Mouse (Mus musculus): Measurements from ENCODE around the gene 4930507D05Rik. TPM values are rescaled to one million over a fixed set of nuclear protein-coding genes. Genes with fewer than 3 reads are reported as not detected.
A peak's percentile ranks its signal among the peaks of the same experiment; 100 is the strongest.

The 4930507D05Rik gene
- 0.14 and 0.16 TPM in 2 replicates for polyA plus RNA-seq (2012; rRNA removed)

DNA sequence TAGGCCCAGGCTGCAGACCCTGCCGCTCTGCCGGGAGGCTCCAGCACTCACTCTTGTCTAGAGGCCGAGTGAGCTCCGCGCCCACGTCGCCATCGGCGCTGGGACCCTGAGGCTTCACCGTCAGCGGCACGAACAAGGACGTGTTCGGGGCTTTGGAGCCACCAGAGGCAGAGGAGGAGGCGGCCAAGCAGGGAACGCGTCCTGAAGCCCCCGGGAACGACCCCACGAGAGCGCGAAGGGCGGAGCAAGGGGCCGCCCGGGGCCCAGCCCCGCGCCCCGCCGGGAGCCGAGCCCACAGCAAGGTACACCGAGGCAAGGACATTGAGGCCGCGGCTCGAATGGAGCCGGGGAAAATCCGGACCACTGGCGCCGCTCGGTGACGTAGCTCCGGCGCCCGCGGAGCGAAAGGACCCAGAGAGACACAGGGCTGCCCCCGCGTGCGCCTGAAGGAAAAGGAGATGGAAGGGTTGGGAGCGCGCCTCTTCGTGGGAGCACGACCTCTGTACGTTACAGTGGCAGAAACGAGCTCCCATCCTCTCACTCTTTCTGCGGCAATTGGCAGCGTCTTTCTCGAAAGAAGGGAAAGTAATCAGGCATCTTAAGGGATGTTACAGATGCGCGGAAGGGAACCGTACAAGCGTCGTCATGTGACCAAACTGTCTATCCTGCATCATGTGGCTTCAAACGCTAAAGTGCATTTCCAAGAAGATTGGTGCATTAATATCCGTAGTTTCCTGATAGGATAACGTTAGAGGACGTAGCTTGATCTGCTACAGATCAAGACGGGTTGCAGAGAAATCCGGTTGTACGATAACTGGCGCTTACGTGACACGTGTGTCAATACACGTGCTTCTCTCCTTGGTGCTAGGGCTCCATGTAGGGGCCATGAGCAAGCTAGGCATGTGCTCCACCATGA lies at the start of gene 4930507D05Rik, which contains the start of gene Supv3l1:
TSS of gene 4930507D05Rik (plus strand) at position 126 of the 916 bp plus-strand sequence.
TSS of gene Supv3l1 (minus strand) at position 375 of the 916 bp plus-strand sequence.
- Histone ChIP-seq H3K27me3 (replicated peaks; ENCODE audit: control insufficient read depth, insufficient read depth, low read length) (no peaks in the 10 kb centered on the region), H3K4me1 (ENCODE audit: control insufficient read depth, insufficient read depth, low read length) (peaks cover 4% of the 10 kb centered on the region; the same call in 1 of the 2 replicates), H3K27ac (ENCODE audit: insufficient read depth, low read depth, low read length) (peak within 1 kb of the TSS; percentile 95), H3K36me3 (ENCODE audit: control insufficient read depth, insufficient read depth, low read length) (no peaks in the 10 kb centered on the region; the same call in 1 of the 2 replicates), H3K4me3 (ENCODE audit: insufficient read depth, low read depth, low read length) (peak within 1 kb of the TSS; percentile 85)
- under 1% methylated on average over 73 of the region's 73 CpGs for WGBS
- peak; percentile 92 for DNase-seq
- no peak for TF ChIP-seq POLR2A (IDR thresholded peaks at IDR 0.05; ENCODE audit: low read depth, low read length)
- no peak for TF ChIP-seq CTCF (conservative IDR thresholded peaks at IDR 0.05; ENCODE audit: insufficient read depth, insufficient read length, low read depth, low read length)

DNA sequence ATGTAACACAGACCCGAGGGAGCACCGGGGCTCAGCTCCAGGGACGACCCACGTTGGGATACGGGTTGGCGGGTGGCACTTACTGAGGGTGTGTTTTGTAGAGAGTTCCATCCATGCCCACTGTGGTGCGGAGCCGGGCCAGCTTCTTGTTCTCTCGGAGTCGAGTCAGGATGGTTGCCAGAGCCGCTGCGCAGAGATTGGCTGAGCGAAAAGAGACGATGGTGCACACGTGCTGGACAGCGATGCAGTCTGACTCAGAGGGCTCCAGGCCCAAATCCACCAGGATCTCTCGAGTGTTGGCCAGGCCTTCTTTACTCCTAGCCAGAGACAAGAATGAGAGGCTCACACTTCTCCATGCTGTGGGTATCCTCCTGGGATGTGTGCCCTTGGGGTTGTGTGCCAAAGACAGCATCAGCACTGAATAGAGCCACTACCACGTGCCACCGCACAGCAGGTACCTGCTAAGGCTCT lies 47.6 kb upstream of the 4930507D05Rik start:
- WGBS = 68% methylated on average over 19 of the region's 19 CpGs
- H3K4me3 ChIP-seq (ENCODE audit: insufficient read depth, low read depth, low read length) = no peak overlapping the region
- H3K27ac ChIP-seq (ENCODE audit: insufficient read depth, low read depth, low read length) = no peak overlapping the region
- no peak for TF ChIP-seq POLR2A (IDR thresholded peaks at IDR 0.05; ENCODE audit: low read depth, low read length)
- TF ChIP-seq CTCF (conservative IDR thresholded peaks at IDR 0.05; ENCODE audit: insufficient read depth, insufficient read length, low read depth, low read length) = no peak
- no peaks in the 10 kb centered on the region for H3K27me3 ChIP-seq (replicated peaks; ENCODE audit: control insufficient read depth, insufficient read depth, low read length)
- no peaks in the 10 kb centered on the region for H3K4me1 ChIP-seq (ENCODE audit: control insufficient read depth, insufficient read depth, low read length)
- DNase-seq = no peak
- H3K36me3 ChIP-seq (ENCODE audit: control insufficient read depth, insufficient read depth, low read length) = no peaks in the 10 kb centered on the region

- H3K4me3 ChIP-seq (ENCODE audit: insufficient read depth, low read depth, low read length) = no peak overlapping the region
- DNase-seq = no peak
- no peaks in the 10 kb centered on the region for H3K4me1 ChIP-seq (ENCODE audit: control insufficient read depth, insufficient read depth, low read length)
- WGBS = 41% methylated on average over 14 of the region's 14 CpGs
- TF ChIP-seq CTCF (conservative IDR thresholded peaks at IDR 0.05; ENCODE audit: insufficient read depth, insufficient read length, low read depth, low read length) (no peak), POLR2A (IDR thresholded peaks at IDR 0.05; ENCODE audit: low read depth, low read length) (no peak)
- no peak overlapping the region for H3K27ac ChIP-seq (ENCODE audit: insufficient read depth, low read depth, low read length)
- H3K27me3 ChIP-seq (replicated peaks; ENCODE audit: control insufficient read depth, insufficient read depth, low read length) = no peaks in the 10 kb centered on the region
- no peaks in the 10 kb centered on the region for H3K36me3 ChIP-seq (ENCODE audit: control insufficient read depth, insufficient read depth, low read length)
These were observed 44.4 kb upstream of the 4930507D05Rik start for GRCm38 (mm10) chr10:62404901-62405300.

- no peak overlapping the region for H3K4me3 ChIP-seq (ENCODE audit: insufficient read depth, low read depth, low read length)
- no peaks in the 10 kb centered on the region for H3K36me3 ChIP-seq (ENCODE audit: control insufficient read depth, insufficient read depth, low read length)
- H3K27ac ChIP-seq (ENCODE audit: insufficient read depth, low read depth, low read length) = no peak overlapping the region
- WGBS = 4% methylated on average over 5 of the region's 5 CpGs
- TF ChIP-seq CTCF (conservative IDR thresholded peaks at IDR 0.05; ENCODE audit: insufficient read depth, insufficient read length, low read depth, low read length) (peak; percentile 89), POLR2A (IDR thresholded peaks at IDR 0.05; ENCODE audit: low read depth, low read length) (no peak)
- peaks cover 6% of the 10 kb centered on the region; the same call in 1 of the 2 replicates for H3K4me1 ChIP-seq (ENCODE audit: control insufficient read depth, insufficient read depth, low read length)
- DNase-seq = peak; percentile 73
- no peaks in the 10 kb centered on the region for H3K27me3 ChIP-seq (replicated peaks; ENCODE audit: control insufficient read depth, insufficient read depth, low read length)
These were observed 38.3 kb upstream of the 4930507D05Rik start for GRCm38 (mm10) chr10:62410943-62411342.

DNA sequence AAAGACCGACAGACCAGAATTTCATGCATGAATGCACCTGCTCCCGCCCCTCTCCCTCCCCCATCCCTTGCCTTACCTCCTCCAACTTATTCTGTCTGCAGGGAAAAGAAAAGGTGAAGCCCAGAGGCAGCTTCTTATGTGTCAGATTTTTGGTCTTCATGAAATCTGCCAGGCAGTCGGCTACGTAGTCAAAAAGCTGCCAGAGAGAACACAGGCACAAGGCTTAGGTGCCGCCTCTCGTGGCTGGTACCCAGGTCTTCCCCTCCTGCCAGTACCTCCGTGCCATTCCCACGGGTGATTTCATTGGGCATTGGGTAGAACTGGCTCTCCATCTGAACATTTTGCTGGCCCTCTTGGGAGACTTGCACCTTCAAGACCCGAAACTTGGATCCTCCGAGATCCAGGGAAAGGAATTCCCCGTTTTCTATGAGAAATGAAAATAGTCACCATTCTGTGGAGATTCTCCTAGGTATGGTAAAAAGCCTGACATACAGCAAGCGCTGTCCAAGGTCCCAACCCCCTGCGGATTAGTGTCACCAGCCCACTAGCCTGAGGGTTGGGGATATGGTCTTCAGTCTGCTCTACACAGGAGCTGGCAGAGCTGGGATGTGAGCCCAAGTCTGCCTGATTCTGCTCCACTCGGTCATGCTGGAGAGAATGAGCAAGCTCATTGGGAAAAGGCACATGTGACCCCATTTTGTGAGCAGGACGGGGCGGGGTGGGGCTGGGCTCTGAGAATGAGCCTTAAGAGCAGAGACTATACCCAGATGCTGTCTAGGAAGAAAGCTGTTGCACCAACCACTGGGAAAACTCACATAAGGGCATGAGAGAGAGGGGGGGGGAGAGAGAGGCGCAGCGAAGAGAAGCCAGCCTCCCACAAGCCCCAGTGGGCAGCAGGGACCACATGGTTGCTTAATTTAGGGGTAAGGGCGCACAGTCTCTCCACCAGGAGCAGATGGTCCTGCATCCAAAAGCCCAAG lies 37.6 kb upstream of the 4930507D05Rik start:
- Histone ChIP-seq H3K4me1 (ENCODE audit: control insufficient read depth, insufficient read depth, low read length) (peaks cover 6% of the 10 kb centered on the region; the same call in 1 of the 2 replicates), H3K27ac (ENCODE audit: insufficient read depth, low read depth, low read length) (no peak overlapping the region), H3K4me3 (ENCODE audit: insufficient read depth, low read depth, low read length) (no peak overlapping the region), H3K27me3 (replicated peaks; ENCODE audit: control insufficient read depth, insufficient read depth, low read length) (no peaks in the 10 kb centered on the region), H3K36me3 (ENCODE audit: control insufficient read depth, insufficient read depth, low read length) (no peaks in the 10 kb centered on the region)
- TF ChIP-seq CTCF (conservative IDR thresholded peaks at IDR 0.05; ENCODE audit: insufficient read depth, insufficient read length, low read depth, low read length) (no peak), POLR2A (IDR thresholded peaks at IDR 0.05; ENCODE audit: low read depth, low read length) (no peak)
- DNase-seq = no peak
- 68% methylated on average over 19 of the region's 19 CpGs for WGBS

DNA sequence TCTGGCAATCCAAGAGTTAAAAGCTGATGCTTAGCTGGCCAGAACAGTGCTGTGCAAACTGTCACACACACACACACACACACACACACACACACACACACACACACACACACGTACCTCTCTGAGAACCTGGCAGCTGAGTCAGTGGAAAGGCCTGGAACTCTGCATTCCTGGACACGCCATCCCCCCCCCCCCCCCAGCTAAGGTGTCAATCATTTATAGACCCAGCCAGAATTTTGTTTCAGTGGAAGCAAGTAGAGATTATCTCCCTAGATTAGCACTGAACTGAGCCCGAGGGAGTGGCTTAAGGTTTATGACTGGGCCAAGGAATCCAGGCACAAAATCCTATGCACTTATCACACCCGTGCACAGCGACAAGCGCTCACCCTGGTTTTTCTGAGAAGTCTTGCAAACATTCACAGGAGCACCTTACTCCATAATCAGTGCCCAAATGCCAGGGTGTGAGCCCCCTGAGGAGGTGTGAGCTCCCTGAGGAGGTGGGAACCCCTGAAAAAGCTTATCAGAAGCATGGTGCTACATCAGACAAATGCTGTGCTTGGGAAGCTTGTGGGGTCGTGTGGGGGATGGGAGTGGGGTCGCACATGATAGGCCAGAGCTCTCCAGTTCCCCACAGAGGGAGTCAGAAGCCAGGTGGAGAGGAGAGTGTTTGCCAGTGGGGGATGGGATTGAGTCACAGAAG lies 36.2 kb upstream of the 4930507D05Rik start:
- no peak for TF ChIP-seq CTCF (conservative IDR thresholded peaks at IDR 0.05; ENCODE audit: insufficient read depth, insufficient read length, low read depth, low read length)
- no peak for TF ChIP-seq POLR2A (IDR thresholded peaks at IDR 0.05; ENCODE audit: low read depth, low read length)
- WGBS = 11% methylated on average over 8 of the region's 8 CpGs
- no peaks in the 10 kb centered on the region for H3K36me3 ChIP-seq (ENCODE audit: control insufficient read depth, insufficient read depth, low read length)
- no peaks in the 10 kb centered on the region for H3K27me3 ChIP-seq (replicated peaks; ENCODE audit: control insufficient read depth, insufficient read depth, low read length)
- H3K4me1 ChIP-seq (ENCODE audit: control insufficient read depth, insufficient read depth, low read length) = peaks cover 6% of the 10 kb centered on the region; the same call in 1 of the 2 replicates
- H3K4me3 ChIP-seq (ENCODE audit: insufficient read depth, low read depth, low read length) = no peak overlapping the region
- peak; percentile 56 for DNase-seq
- peak overlapping the region; percentile 67 for H3K27ac ChIP-seq (ENCODE audit: insufficient read depth, low read depth, low read length)

Measured in kidney, adult 2 months (tissue).